Mouse (Mus musculus) lung, postnatal 0 days (tissue): Measurements from ENCODE around the gene Cep83.

Experiments used
- CTCF ChIP-seq: IDR thresholded peaks from 2 replicates; pipeline ENCODE4 v1.5.1; 2016; ENCODE audit warnings: antibody characterized with exemption, mild to moderate bottlenecking
- EP300 ChIP-seq: IDR thresholded peaks from 2 replicates; pipeline ENCODE4 v1.6.1; 2016; ENCODE audit warnings: antibody characterized with exemption, mild to moderate bottlenecking, control low read depth

DNA sequence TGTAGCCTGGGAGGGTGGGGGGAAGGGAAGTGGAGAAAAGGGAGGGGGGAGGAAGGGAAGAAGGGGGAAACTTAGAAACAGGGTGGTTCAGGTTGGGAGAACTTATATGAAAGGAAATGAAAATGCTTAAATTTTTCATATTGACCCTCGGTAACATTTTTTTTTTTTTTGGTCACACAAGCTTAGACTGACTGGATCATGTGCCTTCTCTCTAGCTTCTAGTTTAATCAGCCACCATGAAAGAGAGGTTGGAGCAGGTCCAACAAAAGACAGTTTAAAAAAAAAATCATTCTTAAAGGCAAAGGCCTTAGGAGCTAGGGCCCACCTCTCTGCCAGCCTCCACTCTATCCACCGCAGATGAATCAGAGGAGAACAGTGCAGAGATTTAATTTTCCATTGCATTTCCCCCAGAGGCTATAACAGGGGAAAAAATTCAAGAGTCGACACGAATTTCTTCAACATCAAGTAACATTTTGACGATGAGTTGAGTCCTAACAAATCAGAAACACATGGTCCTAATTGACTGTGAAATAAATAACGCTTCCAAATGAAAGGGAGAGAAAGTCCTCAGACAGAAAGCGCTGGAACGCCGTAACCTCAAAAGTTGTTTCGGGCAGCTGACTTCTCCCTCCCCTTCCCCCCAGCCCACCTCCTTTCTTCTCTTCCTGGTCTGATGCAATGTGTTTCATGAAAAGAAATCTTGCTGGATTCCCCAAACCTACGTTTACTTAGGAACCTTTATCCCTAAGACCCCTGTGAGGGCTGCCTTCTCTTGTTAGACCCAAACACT lies 135.7 kb downstream of the Cep83 start:
- TF ChIP-seq CTCF (no peak), EP300 (no peak)
